Mouse (Mus musculus) megakaryocyte, embryonic 14.5 days (primary cell): ENCODE results near the gene Ppm1h.

ENCODE experiments used
- FLI1 ChIP-seq: IDR thresholded peaks from 2 replicates; pipeline ENCODE4 v1.6.1; 2012; ENCODE audit warnings: low read length, inconsistent platforms, mixed read lengths
- GATA1 ChIP-seq: IDR thresholded peaks from 3 replicates; pipeline ENCODE4 v1.6.1; 2012; ENCODE audit warnings: mixed read lengths, low read length, inconsistent platforms, borderline replicate concordance

DNA sequence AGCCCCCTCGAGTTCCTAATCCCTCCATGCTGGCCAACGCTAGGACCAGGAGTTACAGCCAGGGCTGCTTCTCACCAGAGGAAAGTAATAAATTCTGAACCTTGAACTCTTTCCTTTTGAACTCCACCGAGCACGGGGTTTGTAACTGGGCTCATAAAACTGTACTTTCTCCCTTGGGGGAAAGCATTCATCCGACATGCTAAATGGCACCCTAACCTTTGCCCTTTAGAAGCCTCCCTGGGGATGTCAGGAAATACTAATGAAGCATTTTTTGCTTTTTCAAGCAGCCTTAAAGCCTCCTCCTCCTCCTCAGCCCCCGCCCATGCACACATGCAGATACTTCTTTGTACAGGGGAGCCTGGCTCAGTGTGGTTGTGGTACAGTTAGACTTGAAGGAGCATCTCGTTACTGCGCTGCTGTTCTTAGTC lies 232.2 kb downstream of the Ppm1h start:
- TF ChIP-seq FLI1 (no peak), GATA1 (no peak)
